Mouse (Mus musculus): Measurements from ENCODE around the gene Sp1.

- TF ChIP-seq CTCF (IDR thresholded peaks at IDR 0.05; ENCODE audit: low read depth) (no peak), EP300 (IDR thresholded peaks at IDR 0.05; ENCODE audit: low read depth) (no peak)
Observed at GRCm38 (mm10) chr15:102459381-102459780, 53.4 kb downstream of the Sp1 start.

All from heart, postnatal 0 days (tissue).